Mouse (Mus musculus) ES-Bruce4 (cell line): ENCODE measurements around the gene Tst.

Experiments used
- CTCF ChIP-seq: IDR thresholded peaks from one replicate; pipeline ENCODE4 v1.8.1; 2011; ENCODE audit warnings: low read depth, low read length
- EP300 ChIP-seq: IDR thresholded peaks from 2 replicates; pipeline ENCODE4 v1.6.1; 2011; ENCODE audit warnings: low read depth, low read length; ENCODE audit not compliant: insufficient read depth
- POLR2A ChIP-seq: IDR thresholded peaks from one replicate; pipeline ENCODE4 v1.8.1; 2011; ENCODE audit warnings: low read length; ENCODE audit not compliant: insufficient read depth

GRCm38 (mm10) chr15:78424507-78424906 is 18.8 kb upstream of the Tst start:
- TF ChIP-seq POLR2A (no peak), CTCF (no peak), EP300 (no peak)
